Mouse (Mus musculus): ENCODE measurements around the gene Stau1.

Stau1 gene

DNA sequence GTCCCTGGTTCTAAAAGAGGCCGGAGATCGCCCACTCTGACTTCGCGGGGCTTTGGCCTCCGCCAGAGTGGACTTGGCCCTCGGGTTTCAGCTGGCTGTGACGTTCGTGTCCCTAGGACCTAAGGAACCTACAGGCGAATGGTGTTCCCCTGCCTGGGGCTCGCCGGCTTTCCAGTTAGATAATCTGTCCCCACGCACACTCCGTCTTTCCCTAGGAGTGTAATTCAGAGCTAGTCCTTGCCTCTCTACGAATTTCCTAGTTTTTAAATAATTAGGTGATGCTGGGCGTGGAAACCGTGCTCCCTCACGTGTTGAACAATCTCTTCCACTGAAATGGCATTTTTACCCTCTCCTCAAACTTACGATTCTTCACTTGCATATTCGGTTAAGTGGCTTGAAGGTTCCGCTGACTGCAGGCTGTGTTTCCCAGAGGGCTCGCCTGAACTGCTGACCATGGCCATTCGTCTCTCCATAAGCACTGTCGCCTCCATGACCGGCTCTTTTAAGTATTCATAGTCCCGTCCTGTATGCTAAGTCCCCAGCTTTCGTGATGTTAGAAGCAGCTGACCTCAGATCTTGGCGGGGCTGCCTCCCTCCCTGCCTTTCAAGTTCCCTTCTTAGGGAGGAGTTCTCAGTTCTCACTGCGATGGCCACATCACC lies 89.4 kb downstream of the Stau1 start:
- DNase-seq, result peak; percentile 18

DNA sequence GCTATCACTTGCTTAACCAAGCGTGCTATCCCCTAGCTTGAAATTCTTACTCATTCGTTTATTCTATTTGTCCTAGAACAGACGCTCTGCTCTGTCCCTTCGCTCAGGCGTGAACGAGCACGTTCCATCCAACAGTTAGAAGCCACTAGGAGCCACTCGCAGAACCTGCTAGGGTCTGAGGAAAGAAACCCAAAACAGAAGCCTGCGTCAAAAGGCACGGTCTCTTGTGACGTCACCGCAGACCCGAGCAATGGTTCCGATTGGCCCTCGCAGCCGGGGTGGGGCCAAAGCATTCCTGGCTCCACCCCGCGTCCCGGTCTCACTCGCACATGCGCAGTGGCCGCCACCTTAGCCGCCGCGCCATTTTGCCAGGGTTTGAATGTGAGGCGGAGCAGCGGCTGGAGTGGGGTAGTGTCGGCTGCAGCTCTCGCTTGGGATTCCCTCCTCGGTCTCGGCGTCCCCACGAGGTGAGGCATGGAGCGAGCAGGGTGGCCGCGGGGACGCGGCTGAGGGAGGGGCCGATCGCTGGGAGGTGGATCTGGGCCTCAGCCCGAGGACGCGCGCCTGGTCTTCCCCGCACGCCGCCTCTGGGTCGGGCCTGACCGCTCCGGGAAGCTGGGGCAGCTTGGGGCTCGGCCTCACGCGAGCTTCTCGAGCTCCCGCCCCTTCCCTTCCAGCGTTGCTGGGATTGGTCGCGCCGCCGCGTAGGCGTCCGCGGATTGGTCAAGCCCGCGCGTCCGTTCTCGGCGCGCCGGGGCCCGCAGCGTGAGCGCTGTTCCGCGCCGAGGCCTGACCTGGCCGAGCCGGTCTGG lies 90.2 kb downstream of the Stau1 start, which contains the start of gene Cse1l:
Cse1l (plus strand) TSS at position 330 of the 812 bp plus-strand sequence.
- peak; percentile 99 for DNase-seq

DNA sequence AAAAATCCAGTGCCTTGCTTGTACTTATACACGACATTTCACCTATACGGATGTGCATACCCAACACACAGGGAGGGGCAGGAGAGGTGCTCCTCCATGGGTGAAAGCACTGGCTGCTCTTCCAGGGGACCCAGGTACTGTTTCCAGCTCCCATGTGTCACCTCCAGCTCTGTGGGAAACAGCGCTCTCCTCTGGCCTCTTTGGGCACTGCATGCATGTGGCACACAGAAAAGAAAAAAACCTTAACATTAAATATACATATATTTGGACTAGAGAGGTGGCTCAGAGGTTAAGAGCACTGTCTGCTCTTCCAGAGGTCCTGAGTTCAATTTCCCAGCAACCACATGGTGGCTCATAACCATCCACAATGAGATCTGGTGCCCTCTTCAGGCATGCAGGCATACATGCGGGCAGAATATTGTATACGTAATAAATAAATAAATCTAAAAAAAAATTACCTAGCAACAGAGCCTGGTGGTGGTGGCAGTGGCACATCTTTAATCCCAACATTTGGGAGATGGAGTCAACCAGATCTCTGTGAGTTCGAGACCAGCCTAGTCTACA lies 92.3 kb downstream of the Stau1 start:
- DNase-seq, result peak; percentile 29

DNA sequence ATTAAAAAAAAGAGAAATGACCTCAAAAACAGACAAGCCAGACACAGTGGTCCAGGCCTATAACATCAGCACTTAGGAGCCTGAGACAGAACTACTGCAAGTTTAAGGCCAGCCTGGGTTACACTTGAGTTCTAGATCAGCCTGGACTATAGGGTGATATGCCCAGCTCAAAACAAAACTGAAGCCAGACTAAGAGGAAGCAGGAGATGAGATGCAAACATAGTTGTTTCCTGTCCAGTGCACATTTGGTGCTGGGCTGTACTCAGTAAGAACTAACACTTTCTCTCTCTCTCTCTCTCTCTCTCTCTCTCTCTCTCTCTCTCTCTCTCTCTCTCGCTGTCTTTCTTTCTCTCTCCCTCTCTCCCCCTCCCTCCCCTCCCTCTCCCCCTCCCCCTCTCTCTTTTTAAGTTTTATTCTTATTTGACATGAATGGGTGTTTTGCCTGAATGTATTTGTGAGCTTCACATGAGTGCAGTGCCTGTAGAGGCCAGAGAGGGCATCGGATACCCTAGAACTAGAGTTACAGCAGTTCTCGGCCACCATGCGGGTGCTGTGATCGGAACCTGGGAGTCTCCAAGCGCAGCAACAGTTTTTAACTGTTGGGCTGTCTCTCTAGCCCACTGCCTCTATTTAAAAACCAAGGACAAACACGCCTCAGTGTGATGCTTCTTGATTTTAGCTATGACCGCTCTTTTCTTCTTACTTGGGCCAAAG lies 95.2 kb downstream of the Stau1 start:
- DNase-seq, result no peak

DNA sequence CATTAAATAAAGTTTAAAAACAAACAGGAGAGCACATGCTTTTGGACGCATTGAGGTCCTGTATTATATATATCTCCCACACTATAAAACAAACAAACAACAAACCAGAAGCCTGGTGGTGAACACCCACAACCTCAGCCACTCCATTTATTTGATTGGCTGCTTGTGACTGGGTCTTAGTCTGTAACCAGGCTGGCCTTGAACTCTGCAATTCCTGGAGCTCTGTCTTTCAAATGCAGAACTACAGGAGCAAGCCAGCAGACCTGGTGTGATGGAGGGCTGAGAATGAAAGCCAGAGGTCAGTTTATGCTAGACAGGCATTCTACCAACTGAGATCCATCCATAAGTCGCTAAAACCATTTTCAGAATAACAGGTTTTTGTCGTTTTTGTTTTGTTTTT lies 96.4 kb downstream of the Stau1 start:
- no peak for DNase-seq

DNA sequence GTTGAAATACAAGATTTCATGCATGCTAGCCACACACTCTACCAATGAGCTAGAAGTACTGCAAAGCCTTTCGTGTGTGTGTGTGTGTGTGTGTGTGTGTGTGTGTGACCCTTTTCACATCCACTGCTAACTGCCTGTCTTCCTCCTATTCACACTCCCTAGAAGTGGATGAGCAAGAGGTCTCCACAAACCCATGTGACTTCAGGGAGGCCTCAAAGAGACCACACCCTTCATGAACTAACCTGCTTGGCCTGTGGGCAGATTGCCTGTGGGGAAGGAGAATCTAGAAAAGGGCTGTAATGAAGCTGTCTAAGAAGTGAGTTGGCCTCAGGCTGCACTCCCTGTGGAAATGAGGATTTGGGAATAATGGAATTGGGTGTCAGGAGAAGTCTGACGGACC lies 96.9 kb downstream of the Stau1 start:
- DNase-seq, result no peak

Measured in thymus, postnatal 4 days (tissue).